Comparison of ENCODE assay signal across 16 mouse cellular contexts in genomic region chr17:42188531-42188930, GRCm38 (mm10).
"Had no signal": no experiment of that assay in that cellular context is flagged by ENCODE, and none has a peak within 500 bp of the region (broad histone marks: within the 10 kb centered on the region; RNA-seq: fewer than 3 reads in every experiment).

No protein-coding gene starts in this region.

- DNase-seq: heart, postnatal 10 days; heart, postnatal 14 days; heart, postnatal 36 days; heart, postnatal 4 days; kidney, adult 11 months; kidney, adult 18-20 months; kidney, adult 2 months; kidney, adult 8-10 months; kidney, adult 9 months; kidney, postnatal 10 days; kidney, postnatal 14 days; kidney, postnatal 25 days; kidney, postnatal 36 days; kidney, postnatal 4 days; layer of hippocampus, adult 9-11 months; layer of hippocampus, postnatal 36 days had no signal
